Comparison of ENCODE assay signal across 8 mouse cellular contexts in the genomic region with DNA sequence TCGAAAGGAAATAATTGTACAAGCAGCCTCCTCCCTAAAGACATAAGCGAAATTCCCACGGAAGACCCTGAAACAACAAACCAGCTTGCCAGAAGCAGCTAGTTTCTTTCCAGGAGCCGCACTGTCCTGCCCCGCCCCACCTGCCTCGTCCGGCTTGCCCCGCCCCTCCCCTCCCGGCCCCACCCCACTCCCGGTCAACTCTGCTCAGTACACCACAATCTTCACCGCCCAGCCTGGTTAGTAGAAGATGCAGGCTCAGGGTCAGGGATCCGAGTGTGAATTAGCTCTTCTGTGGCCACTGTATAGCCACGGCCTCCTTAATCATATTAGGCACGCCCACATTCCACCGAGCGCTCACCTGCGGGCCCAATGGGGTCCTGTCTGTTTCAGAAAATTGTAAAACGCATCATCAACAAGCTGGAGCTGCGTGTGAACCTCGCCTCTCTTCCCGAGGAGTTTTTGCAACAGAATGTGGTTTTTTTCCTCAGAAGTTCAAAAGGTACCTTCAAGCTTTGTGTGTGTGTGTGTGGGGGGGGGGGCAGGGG. TPM values are rescaled to one million over a fixed set of nuclear protein-coding genes. Genes with fewer than 3 reads are reported as not detected.
DNase-seq lines count a peak whose midpoint lies in the region; ATAC-seq lines count a peak whose summit lies in the region.

No protein-coding gene starts in this region.

- DNase-seq in lung, postnatal 4 days, result no peak
- DNase-seq in limb, embryonic 10.5 days (ENCODE audit: low spot score), result peak; percentile 35
- no peak for DNase-seq in gastrocnemius, postnatal 4 days (ENCODE audit: low spot score in 2 of 2)
- DNase-seq in right cerebral cortex, postnatal 10 days (ENCODE audit: low spot score in 2 of 2), result no peak

- peaks cover 5% of the 10 kb centered on the region; the same call in 1 of the 2 replicates for H3K4me1 ChIP-seq in lung, embryonic 16.5 days (replicated peaks; ENCODE audit: control insufficient read depth, insufficient read depth, low read length)
- H3K4me1 ChIP-seq in forebrain, embryonic 13.5 days, result peaks cover 5% of the 10 kb centered on the region; the same call in 1 of the 2 replicates
- H3K4me1 ChIP-seq in limb, embryonic 10.5 days, result peaks cover 9% of the 10 kb centered on the region
- H3K4me1 ChIP-seq in neural tube, embryonic 15.5 days, result peaks cover 7% of the 10 kb centered on the region; the same call in 1 of the 2 replicates

- no peaks in the 10 kb centered on the region for H3K9me3 ChIP-seq in lung, embryonic 16.5 days (ENCODE audit: control insufficient read depth, low read length)
- no peaks in the 10 kb centered on the region for H3K9me3 ChIP-seq in forebrain, embryonic 13.5 days (replicated peaks)
- H3K9me3 ChIP-seq in limb, embryonic 10.5 days (replicated peaks), result no peaks in the 10 kb centered on the region
- no peaks in the 10 kb centered on the region for H3K9me3 ChIP-seq in neural tube, embryonic 15.5 days (replicated peaks)

- ATAC-seq in lung, embryonic 16.5 days (ENCODE audit: low read depth), result peak; percentile 43; the same call in 1 of the 2 replicates
- no peak for ATAC-seq in forebrain, embryonic 13.5 days
- ATAC-seq in neural tube, embryonic 15.5 days (ENCODE audit: low FRiP score), result no peak
- no peak for ATAC-seq in cerebellum, adult (ENCODE audit: insufficient number of reproducible peaks, low FRiP score, low TSS enrichment)

- H3K36me3 ChIP-seq in lung, embryonic 16.5 days (ENCODE audit: control insufficient read depth, insufficient read depth, low read length), result no peaks in the 10 kb centered on the region
- no peaks in the 10 kb centered on the region for H3K36me3 ChIP-seq in forebrain, embryonic 13.5 days (ENCODE audit: poor library complexity, severe bottlenecking)
- H3K36me3 ChIP-seq in limb, embryonic 10.5 days, result no peaks in the 10 kb centered on the region
- no peaks in the 10 kb centered on the region for H3K36me3 ChIP-seq in neural tube, embryonic 15.5 days

- peak overlapping the region; percentile 42 for H3K4me3 ChIP-seq in lung, embryonic 16.5 days (ENCODE audit: low read length)
- H3K4me3 ChIP-seq in forebrain, embryonic 13.5 days, result peak overlapping the region; percentile 18; the same call in 1 of the 2 replicates
- peak overlapping the region; percentile 39 for H3K4me3 ChIP-seq in limb, embryonic 10.5 days
- H3K4me3 ChIP-seq in neural tube, embryonic 15.5 days (replicated peaks), result peak overlapping the region; percentile 17

- peak overlapping the region; percentile 47; the same call in 1 of the 2 replicates for H3K9ac ChIP-seq in lung, embryonic 16.5 days (ENCODE audit: low read length)
- no peak overlapping the region for H3K9ac ChIP-seq in forebrain, embryonic 13.5 days
- H3K9ac ChIP-seq in neural tube, embryonic 15.5 days (replicated peaks), result no peak overlapping the region

- peak overlapping the region; percentile 63 for H3K4me2 ChIP-seq in lung, embryonic 16.5 days (ENCODE audit: low read depth, low read length)
- peak overlapping the region; percentile 47 for H3K4me2 ChIP-seq in forebrain, embryonic 13.5 days
- peak overlapping the region; percentile 53 for H3K4me2 ChIP-seq in neural tube, embryonic 15.5 days

- 13% methylated on average over 19 of the region's 21 CpGs for whole genome bisulfite sequencing in lung, embryonic 16.5 days
- WGBS in forebrain, embryonic 13.5 days, result 12% methylated on average over 20 of the region's 21 CpGs
- 19% methylated on average over 21 of the region's 21 CpGs for WGBS in limb, embryonic 10.5 days
- 16% methylated on average over 21 of the region's 21 CpGs for WGBS in neural tube, embryonic 15.5 days

- no peak overlapping the region for H3K27ac ChIP-seq in lung, embryonic 16.5 days (ENCODE audit: low read length)
- no peak overlapping the region for H3K27ac ChIP-seq in forebrain, embryonic 13.5 days
- H3K27ac ChIP-seq in limb, embryonic 10.5 days, result no peak overlapping the region
- H3K27ac ChIP-seq in neural tube, embryonic 15.5 days (replicated peaks), result no peak overlapping the region

- H3K27me3 ChIP-seq in lung, embryonic 16.5 days (ENCODE audit: control insufficient read depth, insufficient read depth, low read depth, low read length), result no peaks in the 10 kb centered on the region
- H3K27me3 ChIP-seq in forebrain, embryonic 13.5 days, result no peaks in the 10 kb centered on the region
- peaks cover 6% of the 10 kb centered on the region; the same call in 1 of the 2 replicates for H3K27me3 ChIP-seq in limb, embryonic 10.5 days (ENCODE audit: low read depth, poor library complexity, severe bottlenecking)
- no peaks in the 10 kb centered on the region for H3K27me3 ChIP-seq in neural tube, embryonic 15.5 days (replicated peaks)

RNA-seq across cellular contexts. Expression of gene Dnah10, which starts 4.8 kb away (rescaled TPM):
- polyA plus RNA-seq in lung, embryonic 16.5 days (2015; fragmentation: Nextera tagmentation; extraction: Ambion mirVana), result 0.83 and 1.1 TPM in 2 replicates
- 0.08 and 0.15 TPM in 2 replicates for polyA plus RNA-seq in forebrain, embryonic 13.5 days (2015; fragmentation: Nextera tagmentation; extraction: Ambion mirVana)
- 0.01 and 0.06 TPM in 2 replicates for polyA plus RNA-seq in limb, embryonic 10.5 days (2016; fragmentation: Nextera tagmentation; extraction: Ambion mirVana)
- 0.13 and 0.15 TPM in 2 replicates for polyA plus RNA-seq in neural tube, embryonic 15.5 days (2015; fragmentation: Nextera tagmentation; extraction: Ambion mirVana)
- total RNA-seq in gastrocnemius, postnatal 4 days (2021), result under 1 TPM; 0.10 TPM
